8 mouse cellular contexts compared by ENCODE assay signal in genomic region chr12:24830086-24830485, GRCm38 (mm10). TPM values are rescaled to one million over a fixed set of nuclear protein-coding genes. Genes with fewer than 3 reads are reported as not detected.
A peak's percentile ranks its signal among the peaks of the same experiment; 100 is the strongest.
DNase-seq lines count a peak whose midpoint lies in the region; ATAC-seq and TF ChIP-seq lines count a peak whose summit lies in the region.

No protein-coding gene starts in this region.

- no peak for ATAC-seq in kidney, embryonic 14.5 days (ENCODE audit: low FRiP score, low TSS enrichment)
- no peak for ATAC-seq in embryonic facial prominence, embryonic 12.5 days (ENCODE audit: insufficient number of reproducible peaks, insufficient read depth, low FRiP score, low TSS enrichment)
- no peak for ATAC-seq in hindbrain, embryonic 14.5 days (ENCODE audit: low FRiP score)
- ATAC-seq in midbrain, embryonic 15.5 days (replicated peaks) = no peak

- H3K27ac ChIP-seq in kidney, embryonic 14.5 days (ENCODE audit: low read depth, low read length) = peak overlapping the region; percentile 95
- H3K27ac ChIP-seq in embryonic facial prominence, embryonic 12.5 days = peak overlapping the region; percentile 96
- peak overlapping the region; percentile 100 for H3K27ac ChIP-seq in hindbrain, embryonic 14.5 days
- H3K27ac ChIP-seq in midbrain, embryonic 15.5 days = peak overlapping the region; percentile 100
- no peak overlapping the region for H3K27ac ChIP-seq in cerebellum, adult 2 months (ENCODE audit: insufficient read depth, low read length)

- H3K4me2 ChIP-seq in kidney, embryonic 14.5 days (replicated peaks; ENCODE audit: low read depth, low read length) = peak overlapping the region; percentile 61
- peak overlapping the region; percentile 67 for H3K4me2 ChIP-seq in embryonic facial prominence, embryonic 12.5 days (replicated peaks)
- peak overlapping the region; percentile 88 for H3K4me2 ChIP-seq in hindbrain, embryonic 14.5 days (replicated peaks)
- H3K4me2 ChIP-seq in midbrain, embryonic 15.5 days = peak overlapping the region; percentile 62

- H3K27me3 ChIP-seq in kidney, embryonic 14.5 days (ENCODE audit: control insufficient read depth, insufficient read depth, low read length) = no peaks in the 10 kb centered on the region
- no peaks in the 10 kb centered on the region for H3K27me3 ChIP-seq in embryonic facial prominence, embryonic 12.5 days
- no peaks in the 10 kb centered on the region for H3K27me3 ChIP-seq in hindbrain, embryonic 14.5 days (ENCODE audit: control insufficient read depth, insufficient read depth, low read length)
- H3K27me3 ChIP-seq in midbrain, embryonic 15.5 days (replicated peaks) = no peaks in the 10 kb centered on the region
- H3K27me3 ChIP-seq in cerebellum, adult 2 months (ENCODE audit: control insufficient read depth, insufficient read depth, low read length) = no peaks in the 10 kb centered on the region

- DNase-seq in kidney, adult 9 months = no peak
- DNase-seq in hindbrain, embryonic 14.5 days (ENCODE audit: low spot score) = no peak
- no peak for DNase-seq in yolk sac, embryonic 10.5 days (ENCODE audit: low spot score)
- DNase-seq in cerebellum, adult 11 months = no peak
- DNase-seq in cerebellum, adult 2 months = no peak

- H3K9me3 ChIP-seq in kidney, embryonic 14.5 days (ENCODE audit: control insufficient read depth, low read length) = no peaks in the 10 kb centered on the region
- H3K9me3 ChIP-seq in embryonic facial prominence, embryonic 12.5 days = no peaks in the 10 kb centered on the region
- H3K9me3 ChIP-seq in hindbrain, embryonic 14.5 days (ENCODE audit: control insufficient read depth, low read length) = no peaks in the 10 kb centered on the region
- H3K9me3 ChIP-seq in midbrain, embryonic 15.5 days = no peaks in the 10 kb centered on the region

- H3K4me1 ChIP-seq in kidney, embryonic 14.5 days (ENCODE audit: control insufficient read depth, insufficient read depth, low read length) = peaks cover 20% of the 10 kb centered on the region
- peaks cover 23% of the 10 kb centered on the region for H3K4me1 ChIP-seq in embryonic facial prominence, embryonic 12.5 days
- H3K4me1 ChIP-seq in hindbrain, embryonic 14.5 days (replicated peaks; ENCODE audit: control insufficient read depth, insufficient read depth, low read length) = peaks cover 53% of the 10 kb centered on the region
- H3K4me1 ChIP-seq in midbrain, embryonic 15.5 days = peaks cover 44% of the 10 kb centered on the region
- H3K4me1 ChIP-seq in cerebellum, adult 2 months (ENCODE audit: control insufficient read depth, insufficient read depth, low read length) = no peaks in the 10 kb centered on the region

- WGBS in kidney, embryonic 14.5 days = 38% methylated on average over 1 of the region's 1 CpGs
- 39% methylated on average over 1 of the region's 1 CpGs for WGBS in embryonic facial prominence, embryonic 12.5 days
- WGBS in hindbrain, embryonic 14.5 days = 26% methylated on average over 1 of the region's 1 CpGs
- WGBS in midbrain, embryonic 15.5 days = 24% methylated on average over 1 of the region's 1 CpGs
- WGBS in cerebellum, adult 2 months = 86% methylated on average over 1 of the region's 1 CpGs

- no peak for TF ChIP-seq CTCF in cerebellum, adult 2 months (IDR thresholded peaks at IDR 0.05; ENCODE audit: borderline replicate concordance, insufficient read depth, low read depth, low read length)

- H3K9ac ChIP-seq in kidney, embryonic 14.5 days (ENCODE audit: low read depth, low read length) = peak overlapping the region; percentile 91
- peak overlapping the region; percentile 89 for H3K9ac ChIP-seq in embryonic facial prominence, embryonic 12.5 days
- peak overlapping the region; percentile 100 for H3K9ac ChIP-seq in hindbrain, embryonic 14.5 days
- H3K9ac ChIP-seq in midbrain, embryonic 15.5 days = peak overlapping the region; percentile 99

- H3K4me3 ChIP-seq in kidney, embryonic 14.5 days (ENCODE audit: low read length) = peak overlapping the region; percentile 87
- peak overlapping the region; percentile 96 for H3K4me3 ChIP-seq in embryonic facial prominence, embryonic 12.5 days
- peak overlapping the region; percentile 93 for H3K4me3 ChIP-seq in hindbrain, embryonic 14.5 days (replicated peaks; ENCODE audit: low read length)
- peak overlapping the region; percentile 69 for H3K4me3 ChIP-seq in midbrain, embryonic 15.5 days
- no peak overlapping the region for H3K4me3 ChIP-seq in cerebellum, adult 2 months (replicated peaks; ENCODE audit: insufficient read depth, low read depth, low read length)

- TF ChIP-seq POLR2A in cerebellum, adult 2 months (IDR thresholded peaks at IDR 0.05; ENCODE audit: borderline replicate concordance, insufficient read depth, low read length) = no peak

- H3K36me3 ChIP-seq in kidney, embryonic 14.5 days (ENCODE audit: control insufficient read depth, insufficient read depth, low read length) = no peaks in the 10 kb centered on the region
- H3K36me3 ChIP-seq in embryonic facial prominence, embryonic 12.5 days = no peaks in the 10 kb centered on the region
- no peaks in the 10 kb centered on the region; the same call in 1 of the 2 replicates for H3K36me3 ChIP-seq in hindbrain, embryonic 14.5 days (replicated peaks; ENCODE audit: control insufficient read depth, insufficient read depth)
- H3K36me3 ChIP-seq in midbrain, embryonic 15.5 days (replicated peaks) = no peaks in the 10 kb centered on the region

RNA-seq across cellular contexts. Expression of gene Mboat2, which starts 0.6 kb away (rescaled TPM):
- 23.5 and 45.1 TPM in 2 replicates for polyA plus RNA-seq in kidney, embryonic 14.5 days (2014; fragmentation: Nextera tagmentation; extraction: Ambion mirVana)
- 52.3 and 53.3 TPM in 2 replicates for polyA plus RNA-seq in embryonic facial prominence, embryonic 12.5 days (2016; fragmentation: Nextera tagmentation; extraction: Ambion mirVana)
- 79.2 and 80.1 TPM in 2 replicates for polyA plus RNA-seq in hindbrain, embryonic 14.5 days (2014; fragmentation: Nextera tagmentation; extraction: Ambion mirVana)
- polyA plus RNA-seq in midbrain, embryonic 15.5 days (2015; fragmentation: Nextera tagmentation; extraction: Ambion mirVana) = 68.6 and 71.5 TPM in 2 replicates
- 21.7 and 24.0 TPM in 2 replicates for polyA plus RNA-seq in cerebellum, adult 2 months (2012; rRNA removed)
